Mouse (Mus musculus): Measurements from ENCODE around the gene Ccdc40. TPM values are rescaled to one million over a fixed set of nuclear protein-coding genes. Genes with fewer than 3 reads are reported as not detected.
A peak's percentile ranks its signal among the peaks of the same experiment; 100 is the strongest.

The Ccdc40 gene
- total RNA-seq (2021), result under 1 TPM; 0.17 to 0.21 TPM
- long read RNA-seq, experiment 1, result 0 reads
- long read RNA-seq, experiment 2, partial matches to known transcripts, result 0 of 1 reads
- long read RNA-seq, experiment 2, other reads (novel, unspliced or antisense), result 1 of 1 reads

DNA sequence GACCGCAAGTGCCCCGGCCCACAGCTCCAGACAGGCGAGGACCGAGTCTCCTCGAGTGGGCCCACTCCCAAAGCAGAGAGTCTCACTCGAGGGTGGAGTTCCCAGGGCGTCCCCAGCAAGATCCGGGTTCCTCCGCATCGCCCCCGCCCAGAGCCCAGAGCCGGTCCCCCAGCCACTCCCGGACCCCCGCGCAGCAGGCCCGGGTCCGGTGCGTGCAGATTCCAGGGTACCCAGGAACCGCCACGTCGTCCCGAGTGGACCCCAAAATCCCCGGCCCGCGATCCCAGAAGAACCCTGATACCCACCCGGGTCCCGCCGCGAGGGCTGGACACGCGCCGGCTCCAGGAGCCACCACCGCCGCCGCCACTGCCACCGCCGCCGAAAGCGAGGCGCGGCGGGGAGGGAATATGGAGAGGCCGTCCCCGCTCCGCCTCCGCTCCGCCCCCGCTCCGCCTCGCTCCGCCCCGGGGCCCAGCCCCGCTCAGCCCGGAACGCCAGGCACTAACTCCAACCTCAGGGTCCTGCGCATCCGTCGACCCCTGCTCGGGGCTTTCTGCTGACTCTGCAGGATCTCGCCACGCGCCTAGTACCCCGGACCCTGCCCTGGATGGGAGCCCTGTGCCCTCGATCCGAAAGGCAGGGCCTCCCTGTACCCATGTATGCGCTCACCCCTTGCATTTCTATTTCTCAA, at the start of gene Ccdc40, which contains the start of gene Tbc1d16:
TSS of gene Ccdc40 (plus strand) at position 482 of the 691 bp plus-strand sequence.
TSS of gene Tbc1d16 (minus strand) at position 409 of the 691 bp plus-strand sequence.
- peak; percentile 79 to 83 for DNase-seq

DNA sequence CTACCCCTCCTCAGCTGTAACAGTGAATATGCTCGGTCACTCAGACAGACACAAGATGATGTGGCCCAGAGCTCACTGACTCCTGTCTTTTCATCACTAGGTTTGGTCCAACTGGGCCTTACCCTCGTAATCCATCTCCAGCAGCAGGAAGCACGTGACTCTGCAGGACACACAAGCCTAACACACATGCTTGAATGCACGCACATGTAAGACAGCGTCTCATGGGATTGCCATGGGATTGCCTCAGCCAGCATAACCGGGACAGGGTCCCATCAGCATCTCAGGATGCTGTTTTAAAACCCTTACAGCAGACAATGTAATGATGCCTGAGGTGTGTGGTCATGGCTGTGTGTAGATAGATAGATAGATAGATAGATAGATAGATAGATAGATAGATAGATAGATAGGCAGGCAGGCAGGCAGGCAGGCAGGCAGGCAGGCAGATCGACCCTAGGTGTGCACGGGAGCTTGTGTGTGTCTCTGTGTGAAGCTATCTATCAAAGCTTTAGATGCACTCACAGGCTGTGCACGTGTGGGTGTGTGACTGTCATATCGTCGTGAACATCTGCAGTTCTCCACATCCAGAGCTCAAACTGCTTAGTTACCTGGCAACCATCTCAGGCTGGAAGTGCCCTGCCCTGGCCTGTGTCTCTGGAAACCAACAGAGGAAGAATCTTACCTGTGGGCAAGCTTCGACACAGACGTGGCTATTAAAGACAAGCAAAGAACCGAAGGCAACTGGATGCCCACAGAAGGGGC, 47.4 kb upstream of the Ccdc40 start:
- DNase-seq, result no peak

DNA sequence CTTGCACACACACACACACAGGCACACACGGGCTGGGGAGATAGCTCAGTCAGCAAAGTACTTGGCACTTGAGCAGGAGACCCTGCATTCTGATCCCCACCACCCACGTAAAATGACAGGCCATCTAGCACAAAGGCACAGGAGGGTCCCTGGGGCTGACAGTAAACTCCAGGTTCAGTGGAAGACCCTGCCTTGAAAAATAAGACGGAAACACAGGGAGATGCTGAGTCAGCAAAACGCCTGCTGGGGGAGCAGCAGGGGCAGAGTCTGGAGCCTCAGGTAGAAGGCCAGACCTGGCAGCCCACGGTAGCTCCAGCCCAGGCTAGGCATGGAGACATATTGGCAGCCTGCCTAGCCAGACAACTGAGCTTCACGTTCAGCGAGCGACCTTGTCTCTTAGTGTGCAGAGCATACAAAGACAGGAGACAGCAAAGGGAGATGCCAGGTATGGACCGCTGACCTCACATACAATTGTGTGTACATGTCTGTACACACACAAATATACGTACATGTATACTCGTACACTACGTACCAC, 46.4 kb upstream of the Ccdc40 start:
- no peak for DNase-seq

DNA sequence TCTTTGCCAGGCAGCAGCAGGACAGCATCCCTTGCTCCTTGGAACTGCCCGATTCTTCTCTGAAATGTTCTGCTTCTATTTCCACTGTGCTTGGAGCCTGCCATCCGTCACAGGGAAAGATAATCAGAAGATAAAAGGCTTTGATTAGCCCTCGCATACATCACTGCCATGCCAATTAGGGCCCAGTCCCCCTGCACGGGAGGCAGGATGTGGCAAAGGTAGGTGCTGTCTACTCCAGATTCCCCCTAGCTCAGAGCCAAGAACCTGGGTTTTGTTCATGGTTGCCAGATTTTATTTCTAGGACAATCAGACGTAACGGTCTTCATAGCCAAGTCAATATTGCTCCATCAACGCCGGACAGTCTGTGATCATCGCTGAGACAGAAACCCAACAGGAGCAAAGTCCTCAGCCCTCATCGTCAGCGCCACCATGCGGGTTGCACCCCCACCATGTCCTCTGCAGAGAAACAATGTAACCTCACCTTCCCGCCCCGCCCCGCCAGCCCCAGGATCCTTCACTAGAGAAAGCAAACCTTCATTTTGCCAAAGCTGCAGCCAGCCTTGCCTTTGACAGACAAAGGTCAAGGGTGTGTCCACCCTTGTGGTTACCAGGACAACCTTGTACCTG, 44.6 kb upstream of the Ccdc40 start:
- no peak for DNase-seq

DNA sequence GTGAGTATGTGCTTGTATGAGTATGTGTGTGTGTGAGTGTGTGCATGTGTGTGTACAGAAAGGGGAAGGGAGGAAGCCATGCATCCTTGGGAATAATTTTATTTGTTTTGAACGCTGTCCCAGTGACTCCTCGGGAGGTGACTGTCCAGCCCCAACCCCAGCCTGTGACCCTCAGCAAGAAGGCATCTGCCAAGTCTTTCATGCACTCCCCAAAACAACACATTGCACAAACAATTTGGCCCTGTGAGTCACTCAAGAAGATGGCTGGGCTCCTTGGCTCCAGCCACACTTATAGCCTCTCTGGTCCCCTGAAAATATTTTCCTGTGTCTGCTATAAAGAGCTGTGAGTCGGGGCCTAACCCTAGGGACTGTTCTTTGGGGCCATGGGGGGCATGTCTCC, 42.0 kb upstream of the Ccdc40 start:
- DNase-seq, result peak in 1 of 2 experiments; percentile 45

DNA sequence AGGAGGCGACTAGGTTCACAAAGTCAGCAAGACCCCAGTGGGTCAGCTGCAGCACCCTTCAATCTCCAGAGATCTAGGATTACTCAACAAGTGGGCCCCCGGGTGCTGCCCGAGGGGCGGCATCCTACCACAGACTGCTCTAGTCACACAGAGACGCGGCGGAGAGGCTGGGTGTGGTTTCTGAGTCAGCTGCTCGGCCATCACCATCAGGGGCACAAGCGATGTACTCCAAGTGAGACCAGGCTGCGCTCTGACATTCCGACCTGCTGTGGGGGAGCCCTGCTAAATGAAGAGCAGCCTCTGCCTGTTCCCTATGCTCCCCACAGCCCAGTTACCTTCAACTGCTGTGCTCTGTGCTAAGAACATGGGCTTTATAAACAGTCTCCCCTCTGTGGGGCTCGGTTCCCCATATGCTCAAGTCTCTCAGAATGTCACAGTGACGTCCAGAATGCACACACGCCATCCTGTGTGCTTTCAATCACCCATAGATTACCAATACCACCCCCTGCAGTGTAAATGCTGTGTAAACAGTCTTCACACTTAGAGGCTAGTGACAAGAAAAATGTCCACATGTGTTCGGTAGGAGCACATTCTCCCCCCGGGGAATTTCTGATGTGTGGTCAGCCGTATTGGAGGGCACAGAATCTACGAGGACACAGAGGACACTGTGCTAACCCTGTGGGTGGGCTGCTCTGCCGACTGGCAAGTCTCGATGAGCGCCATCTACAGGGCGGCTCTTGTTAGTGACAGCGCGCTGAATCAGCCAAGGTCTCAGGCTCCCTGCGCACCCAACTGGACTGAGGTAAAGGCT, 41.2 kb upstream of the Ccdc40 start:
- peak; percentile 36 to 68 for DNase-seq

DNA sequence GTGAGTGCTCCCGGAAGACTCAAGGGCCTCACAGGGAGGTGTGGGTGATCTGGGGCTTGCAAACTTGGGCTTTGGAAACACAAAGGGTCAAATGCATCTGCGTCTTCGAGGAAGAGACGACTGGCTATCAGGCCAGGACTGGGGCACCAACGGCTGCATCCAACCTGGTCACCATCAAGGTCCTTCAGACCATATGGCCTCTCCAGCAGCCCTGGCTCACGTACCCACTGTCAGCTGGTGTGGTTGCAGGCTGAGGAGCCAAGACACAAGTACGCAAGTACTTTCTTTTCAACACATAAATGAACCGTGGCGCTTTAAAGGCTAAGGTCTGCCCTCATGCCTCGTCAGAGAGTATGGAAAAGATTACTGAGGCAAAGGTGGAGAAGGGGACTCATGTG, 40.6 kb upstream of the Ccdc40 start:
- no peak for DNase-seq

DNA sequence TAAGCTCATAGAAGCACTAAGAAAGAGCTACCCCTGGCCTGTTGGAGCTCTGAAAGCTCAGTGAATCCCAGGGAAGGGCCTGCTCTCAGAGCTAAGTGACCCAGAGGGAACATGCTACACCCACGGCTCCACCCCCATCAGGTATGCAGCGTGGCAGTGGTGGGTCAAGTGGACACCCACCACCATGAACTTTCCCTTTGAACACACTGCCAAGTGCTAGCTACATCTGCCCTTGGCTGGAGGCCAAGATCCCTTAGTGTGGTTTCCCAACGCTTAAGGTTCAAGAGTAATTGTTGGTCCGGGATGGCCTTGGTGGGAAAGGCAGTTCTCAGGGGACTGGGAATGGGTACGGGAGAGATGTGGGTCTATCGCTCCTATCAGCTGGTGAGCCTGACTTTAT, 40.0 kb upstream of the Ccdc40 start:
- no peak for DNase-seq

DNA sequence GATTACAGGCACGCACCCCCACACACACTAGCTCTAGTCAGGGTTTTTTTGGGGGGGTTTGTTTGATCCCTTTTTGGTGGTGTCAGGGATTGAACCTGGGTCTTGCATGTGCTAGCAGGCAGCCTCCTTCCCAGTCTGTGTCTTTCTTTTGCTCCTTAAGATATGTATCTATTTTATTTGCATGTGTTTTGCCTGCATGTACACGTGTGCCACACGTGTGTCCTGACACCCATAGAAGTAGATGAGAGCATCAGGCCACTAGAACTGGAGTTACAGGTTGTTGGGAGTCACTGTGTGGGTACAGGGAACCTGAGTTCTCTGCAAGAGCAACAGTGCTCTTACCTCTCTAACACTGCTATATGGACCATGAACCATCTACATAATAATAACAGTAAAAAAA, 39.1 kb upstream of the Ccdc40 start:
- DNase-seq, result no peak

DNA sequence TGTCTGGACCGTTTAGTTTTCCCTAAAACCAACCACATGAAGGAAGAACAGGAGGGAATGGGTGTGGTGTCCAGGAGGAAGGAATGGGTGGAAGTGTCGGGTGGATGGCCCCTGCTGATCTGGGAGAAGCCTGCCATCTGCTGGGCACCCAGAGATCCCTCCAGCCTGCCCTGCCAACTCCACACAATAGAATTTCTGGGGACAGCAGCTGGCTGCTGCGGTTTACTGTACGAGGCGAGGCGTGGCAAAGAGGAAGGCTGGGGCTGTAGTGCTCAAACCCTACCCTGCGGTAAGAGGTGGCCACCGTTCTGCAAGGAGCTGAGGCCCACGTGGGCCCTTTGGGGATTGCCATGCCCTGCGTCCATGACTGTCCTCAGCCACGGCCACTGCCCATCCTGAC, 37.9 kb upstream of the Ccdc40 start:
- peak; percentile 69 to 74 for DNase-seq

DNA sequence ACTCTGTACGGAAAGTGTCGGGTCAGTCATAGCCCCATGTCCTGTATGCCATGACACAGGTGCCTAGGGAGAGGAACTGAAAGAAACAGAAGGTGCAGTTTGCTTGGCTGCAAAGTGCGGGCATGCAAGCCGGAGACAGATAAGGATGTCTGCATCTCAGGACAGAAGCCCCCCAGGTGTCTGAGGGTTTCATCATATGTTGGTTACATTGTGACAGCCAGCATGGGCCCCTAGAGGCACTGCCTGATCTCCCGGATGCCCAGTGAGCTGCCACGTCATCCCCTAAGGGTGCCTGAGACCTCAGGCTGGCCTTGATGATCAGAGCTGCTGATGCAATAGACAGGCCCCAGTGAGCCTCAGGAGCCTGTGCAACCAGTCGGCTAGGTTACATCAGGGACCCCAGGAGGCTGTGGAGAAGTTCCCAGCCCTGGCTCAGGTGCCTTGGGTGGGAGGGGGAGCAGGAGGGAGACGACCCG, 36.7 kb upstream of the Ccdc40 start:
- no peak for DNase-seq

DNA sequence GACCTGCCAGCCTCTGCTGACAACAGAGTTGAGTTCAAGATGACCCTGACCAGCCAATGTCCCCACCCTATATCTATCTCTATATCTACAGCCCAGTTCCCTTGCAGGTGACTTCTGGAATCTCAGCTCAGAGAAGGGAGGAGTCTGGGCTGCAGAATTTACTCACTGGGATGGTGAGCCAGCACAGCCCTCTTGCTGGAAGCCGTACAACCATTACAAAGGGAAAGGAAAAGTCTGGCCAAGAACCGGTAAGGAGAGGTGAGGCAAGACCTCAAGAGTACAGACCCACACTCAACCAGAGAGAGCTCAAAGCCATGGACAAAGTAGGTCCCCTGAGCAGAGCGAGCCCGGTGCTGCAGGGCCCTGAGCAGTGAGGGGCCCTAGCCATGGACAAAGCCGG, 36.2 kb upstream of the Ccdc40 start:
- no peak for DNase-seq

DNA sequence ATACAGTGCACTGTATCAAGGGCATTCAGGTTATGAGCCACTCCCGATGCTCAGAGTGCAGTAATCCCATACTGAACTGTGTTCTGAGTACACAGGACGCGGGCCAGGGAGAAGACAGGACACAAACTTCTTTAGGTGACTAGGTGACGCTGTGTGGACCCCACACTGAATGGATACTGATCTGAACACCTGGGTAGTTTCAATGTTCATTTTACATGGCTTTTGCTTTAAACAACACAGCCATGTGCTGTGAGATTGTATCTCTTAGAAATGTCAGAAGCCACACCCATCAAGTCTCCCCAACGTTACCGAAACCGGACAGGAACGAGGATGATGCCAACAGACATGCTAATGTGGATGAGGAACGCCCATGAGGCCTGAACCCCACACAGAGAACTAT, 35.8 kb upstream of the Ccdc40 start:
- DNase-seq, result no peak

DNA sequence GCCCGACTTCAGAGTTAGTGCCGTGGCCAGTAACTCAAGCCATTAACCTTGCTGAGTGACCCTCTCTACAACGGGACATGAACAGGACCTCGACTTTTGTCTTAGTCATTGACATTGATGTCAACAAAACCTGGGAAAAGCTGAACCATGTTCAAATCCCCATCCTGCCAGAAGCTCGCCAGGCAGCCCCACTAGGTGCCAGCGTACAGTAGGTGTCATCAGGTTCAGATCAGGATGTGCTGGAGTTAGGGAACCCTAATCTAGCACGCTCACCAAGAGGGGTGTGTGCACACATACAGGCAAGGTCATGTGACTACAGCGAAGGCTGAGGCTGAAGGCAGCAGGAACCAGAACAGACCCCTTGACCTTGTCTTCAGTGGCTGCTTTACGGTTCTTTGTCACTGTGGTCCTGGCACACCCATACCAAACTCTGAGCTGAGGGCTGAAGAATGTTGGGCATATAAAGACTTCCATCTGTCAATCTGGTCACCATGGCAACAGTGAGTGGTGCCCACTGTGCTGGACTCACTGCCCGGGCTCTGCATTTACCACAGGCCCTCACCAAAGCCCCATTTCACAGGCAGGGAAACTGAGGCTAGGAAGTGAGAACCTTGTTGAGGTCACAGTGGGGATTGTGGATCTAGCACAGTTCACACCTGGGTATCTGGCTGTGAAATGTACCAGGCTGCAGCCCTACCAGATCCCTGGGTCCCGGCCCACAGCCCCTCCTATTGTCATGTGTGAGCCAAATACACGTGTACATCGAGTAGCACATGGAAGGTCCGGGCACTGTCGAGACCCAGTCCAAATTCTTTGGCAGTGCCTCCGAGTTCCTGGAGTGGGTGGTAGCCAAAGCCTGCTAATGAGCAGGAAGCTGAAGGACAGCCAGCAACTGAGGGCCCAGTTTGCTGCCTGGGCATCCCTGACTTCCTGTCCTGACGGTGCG, 30.5 kb upstream of the Ccdc40 start:
- DNase-seq, result peak in 1 of 2 experiments; percentile 58

DNA sequence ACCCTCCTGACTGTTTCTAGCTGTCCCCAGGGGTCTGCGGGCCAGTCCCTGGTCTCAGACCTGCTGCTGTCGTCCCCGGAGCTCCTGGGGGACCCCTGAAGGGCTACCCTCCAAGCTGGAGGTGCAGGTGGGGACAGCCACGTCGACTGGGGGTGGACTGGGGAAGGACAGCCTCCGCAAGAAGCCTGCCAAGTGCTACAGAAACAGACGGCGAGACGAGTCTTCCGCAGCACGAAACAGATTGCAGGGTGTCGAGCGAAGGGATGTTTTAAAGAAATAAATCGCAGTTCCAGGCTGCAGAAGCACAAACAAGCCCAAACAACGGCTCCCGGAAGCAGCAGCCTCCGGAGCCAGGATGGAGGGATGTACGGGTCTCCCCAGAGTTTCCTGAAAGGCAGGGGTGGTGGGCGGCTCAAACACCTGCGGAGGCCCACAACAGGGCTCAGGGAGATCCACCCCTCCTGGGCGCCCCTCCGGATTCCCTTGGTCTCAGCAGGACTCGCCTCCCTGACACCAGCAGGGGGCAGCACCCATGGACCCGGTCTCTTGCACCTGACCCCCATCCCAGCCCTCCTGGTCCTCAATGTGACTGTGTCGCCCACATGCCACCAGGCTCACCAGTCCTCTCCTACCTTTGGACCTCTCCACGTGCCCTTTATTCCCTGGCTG, 29.7 kb upstream of the Ccdc40 start:
- no peak for DNase-seq

DNA sequence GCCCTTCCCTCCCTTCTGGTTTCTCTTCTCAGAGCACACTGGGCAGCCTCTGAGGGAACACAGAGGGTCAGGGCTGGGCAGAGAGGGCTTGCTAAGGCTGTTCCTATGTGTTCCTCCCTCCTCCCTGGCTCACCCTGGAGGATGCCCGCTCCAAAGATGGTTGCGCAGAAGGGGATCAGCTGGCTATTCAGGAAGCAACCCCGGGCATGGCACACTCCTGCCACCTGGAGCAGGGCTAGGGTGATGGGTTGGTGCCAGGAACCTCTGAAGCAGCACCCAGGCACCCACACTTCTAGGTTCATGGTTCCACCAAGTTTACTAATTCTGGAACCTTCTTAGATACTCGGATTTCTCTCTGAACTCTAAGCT, 29.2 kb upstream of the Ccdc40 start:
- no peak for DNase-seq

DNA sequence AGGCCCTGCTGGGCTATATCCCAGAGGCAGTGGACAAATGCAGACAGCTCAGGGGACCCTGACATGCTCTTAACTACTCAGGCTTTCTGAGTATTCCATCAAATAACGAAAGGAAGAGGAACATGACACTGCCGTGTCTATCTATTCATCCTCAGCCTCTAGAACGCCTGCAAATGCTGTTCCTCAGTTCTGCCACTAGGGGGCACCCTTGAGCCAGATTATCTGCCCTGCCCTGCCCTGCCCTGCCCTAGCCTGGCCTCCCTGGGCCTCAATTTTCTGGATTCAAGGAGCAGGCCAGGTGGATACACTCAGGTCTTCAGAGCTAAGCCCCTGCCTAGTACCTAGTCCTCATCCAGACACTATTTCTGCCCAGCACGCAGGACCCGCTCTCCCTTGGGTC, 24.9 kb upstream of the Ccdc40 start:
- DNase-seq, result peak; percentile 32 to 63

DNA sequence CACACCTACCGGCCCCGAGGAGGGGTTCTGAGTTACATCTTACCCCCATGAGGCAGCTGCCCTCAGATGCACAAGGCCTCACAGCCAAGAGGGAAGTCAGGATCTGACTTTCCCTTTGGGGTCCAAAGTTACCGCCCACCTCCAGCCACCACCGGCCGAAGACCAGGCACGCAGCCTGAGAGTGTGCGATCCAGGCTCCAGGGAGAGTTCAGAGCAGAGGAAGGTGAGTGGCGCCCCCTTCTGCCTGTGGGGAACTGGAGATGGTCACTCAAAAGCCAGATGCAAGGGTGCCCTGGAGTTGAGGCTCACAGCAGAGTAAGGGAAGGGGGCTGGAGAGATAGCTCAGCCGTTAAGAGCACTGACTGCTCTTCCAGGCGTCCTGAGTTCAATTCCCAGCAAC, 22.6 kb upstream of the Ccdc40 start:
- DNase-seq, result no peak

DNA sequence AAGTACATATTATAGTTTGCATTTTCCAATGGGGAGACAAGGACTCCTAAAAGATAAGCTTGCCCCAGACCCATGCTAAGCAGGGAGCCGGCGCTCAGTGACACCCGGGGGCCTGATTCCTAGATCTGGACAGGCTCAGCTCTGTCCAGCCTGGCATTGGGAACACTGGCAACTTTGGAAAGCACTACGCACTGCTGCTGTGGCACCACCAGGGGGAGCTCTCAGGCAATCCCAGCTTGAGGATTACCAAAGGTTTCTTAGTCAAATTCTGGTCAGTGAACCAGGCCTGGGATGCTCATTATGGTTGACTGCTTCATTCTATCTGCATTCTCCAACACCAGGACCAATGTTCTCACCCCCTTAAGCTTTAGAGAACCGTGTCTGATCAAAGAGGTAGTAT, 21.8 kb upstream of the Ccdc40 start:
- peak; percentile 64 to 86 for DNase-seq

DNA sequence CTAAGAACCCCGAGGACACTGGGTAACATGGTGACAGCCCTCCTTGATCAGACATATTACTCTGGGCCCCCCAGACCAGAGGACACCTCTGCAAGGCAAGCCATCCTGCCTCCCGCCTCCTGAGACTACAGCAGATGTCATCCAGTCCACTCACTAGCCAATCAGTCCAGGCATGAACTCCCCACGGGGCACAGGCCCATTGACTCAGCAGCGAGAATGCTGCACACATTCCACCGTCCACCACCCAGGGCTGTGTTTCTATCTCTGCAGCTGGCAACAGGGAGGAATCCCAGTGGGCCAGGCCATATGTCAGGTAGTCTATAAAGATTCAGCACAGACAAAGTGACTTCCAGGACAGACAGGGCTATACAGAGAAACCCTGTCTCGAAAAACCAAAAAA, 20.4 kb upstream of the Ccdc40 start:
- no peak for DNase-seq

All from heart, adult 18-20 months (tissue).